Mouse (Mus musculus) lung, postnatal 0 days (tissue): ENCODE results near the gene Kalrn.

Source experiments
- CTCF ChIP-seq: IDR thresholded peaks from 2 replicates; pipeline ENCODE4 v1.5.1; 2016; ENCODE audit warnings: antibody characterized with exemption, mild to moderate bottlenecking
- EP300 ChIP-seq: IDR thresholded peaks from 2 replicates; pipeline ENCODE4 v1.6.1; 2016; ENCODE audit warnings: antibody characterized with exemption, mild to moderate bottlenecking, control low read depth

- no peak for TF ChIP-seq CTCF
- no peak for TF ChIP-seq EP300
These were observed 230.2 kb downstream of the Kalrn start for GRCm38 (mm10) chr16:34343161-34343560.
